Mouse (Mus musculus) liver, embryonic 14.5 days (tissue): ENCODE measurements at regions not wholly inside any gene's neighbourhood (a gene's known extent, or its start where the extent isn't known, plus 50 kb on each side); places are given as distances from the start of the nearest gene placed in this dataset.

Experiments
- ATAC-seq: fragments of 200-750 bp; cut with Nextera tagmentation; 2 replicates; pipeline ENCODE4 v1.8.0; 2017; ENCODE audit warnings: moderate number of reproducible peaks, mild to moderate bottlenecking, moderate library complexity; ENCODE audit not compliant: insufficient read depth
- DNase-seq, 3 experiments: peaks; one replicate each; pipeline ENCODE4 v3.0.0-alpha.2; 2012 to 2013; ENCODE audit warnings: low read depth in 3 of 3, low spot score in 3 of 3
- H3K27ac ChIP-seq: fragments of 300-500 bp; sonication (generic); 2 replicates; pipeline ENCODE4 v1.5.1; 2014; ENCODE audit warnings: moderate library complexity, mild to moderate bottlenecking, control low read depth, inconsistent platforms
- H3K27me3 ChIP-seq: fragments of 300-500 bp; sonication (generic); 2 replicates; pipeline ENCODE4 v1.6.1; 2014; ENCODE audit warnings: mild to moderate bottlenecking, low read length, moderate library complexity; ENCODE audit not compliant: control insufficient read depth, insufficient read depth
- H3K36me3 ChIP-seq: fragments of 300-500 bp; sonication (generic); replicated peaks from 2 replicates; pipeline ENCODE4 v1.6.1; 2014; ENCODE audit warnings: low read depth; ENCODE audit not compliant: control insufficient read depth, insufficient read depth
- H3K4me1 ChIP-seq, 2 experiments: fragments of 200-500 bp in 1 of 2; fragments of 300-500 bp in 1 of 2; sonication (generic) in 1 of 2; replicated peaks; 2 replicates each; pipeline ENCODE4 v1.6.1; 2012 to 2014; ENCODE audit warnings: antibody characterized with exemption in 1 of 2, inconsistent platforms in 1 of 2, low read length in 1 of 2; ENCODE audit not compliant: control insufficient read depth in 2 of 2, insufficient read depth in 2 of 2
- H3K4me2 ChIP-seq: fragments of 300-500 bp; sonication (generic); 2 replicates; pipeline ENCODE4 v1.6.1; 2014; ENCODE audit warnings: low read depth, mild to moderate bottlenecking, control low read depth, moderate library complexity
- H3K4me3 ChIP-seq, 2 experiments: fragments of 200-500 bp in 1 of 2; fragments of 300-500 bp in 1 of 2; sonication (generic) in 1 of 2; 2 replicates each; pipeline ENCODE4 v1.5.1; 2012 to 2014; ENCODE audit warnings: low read depth in 2 of 2, low read length in 2 of 2, mild to moderate bottlenecking in 2 of 2, control low read depth in 1 of 2, inconsistent platforms in 1 of 2, moderate library complexity in 1 of 2; ENCODE audit not compliant: insufficient read depth in 1 of 2
- H3K9ac ChIP-seq: fragments of 300-500 bp; sonication (generic); replicated peaks from 2 replicates; pipeline ENCODE4 v1.6.1; 2014; ENCODE audit warnings: mild to moderate bottlenecking, control low read depth, moderate library complexity
- H3K9me3 ChIP-seq: fragments of 300-500 bp; sonication (generic); 2 replicates; pipeline ENCODE4 v1.6.1; 2016; ENCODE audit warnings: low read length, mixed read lengths; ENCODE audit not compliant: control insufficient read depth
- CTCF ChIP-seq: IDR thresholded peaks from 2 replicates; pipeline ENCODE4 v1.5.1; 2016; ENCODE audit warnings: antibody characterized with exemption, low read depth, control low read depth
- EP300 ChIP-seq: IDR thresholded peaks from 2 replicates; pipeline ENCODE4 v1.6.1; 2016; ENCODE audit warnings: antibody characterized with exemption, low read depth
- WGBS: fragments of 180-500 bp; shearing (Covaris S2); extraction: QIAGEN DNeasy Blood & Tissue Kit; methylation state at CpG from one replicate; pipeline ENCODE4 v1.1.7; 2014; ENCODE audit not compliant: insufficient replicate concordance; 5-methylcytosine and 5-hydroxymethylcytosine counted together

DNA sequence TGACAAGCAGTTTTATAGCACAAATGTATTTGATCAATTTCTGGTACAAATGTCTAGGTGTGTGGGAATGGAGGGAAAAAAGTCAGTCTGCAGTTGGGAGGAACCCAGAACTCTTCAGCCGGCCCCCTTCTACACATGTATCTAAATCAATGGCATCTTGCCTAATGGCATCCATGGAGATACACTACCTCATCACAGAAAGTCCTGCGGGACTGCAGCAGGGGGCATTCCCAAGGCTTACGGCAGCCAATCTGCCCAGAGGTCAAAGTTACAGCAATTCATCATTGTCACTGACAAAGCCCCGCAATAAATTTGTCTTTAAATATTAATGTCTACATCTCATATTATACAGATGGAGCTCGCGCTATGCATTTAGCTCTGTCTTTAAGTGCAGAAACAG is 135.7 kb upstream of the Arhgap5 start:
- Histone ChIP-seq H3K4me3 (no peak overlapping the region), H3K9me3 (no peaks in the 10 kb centered on the region), H3K4me1 (no peaks in the 10 kb centered on the region), H3K27ac (no peak overlapping the region), H3K27me3 (no peaks in the 10 kb centered on the region), H3K9ac (no peak overlapping the region), H3K4me2 (no peak overlapping the region), H3K36me3 (no peaks in the 10 kb centered on the region)
- 73% methylated on average over 6 of the region's 6 CpGs for WGBS
- no peak for TF ChIP-seq EP300
- no peak for TF ChIP-seq CTCF
- DNase-seq (no peak), ATAC-seq (no peak)

DNA sequence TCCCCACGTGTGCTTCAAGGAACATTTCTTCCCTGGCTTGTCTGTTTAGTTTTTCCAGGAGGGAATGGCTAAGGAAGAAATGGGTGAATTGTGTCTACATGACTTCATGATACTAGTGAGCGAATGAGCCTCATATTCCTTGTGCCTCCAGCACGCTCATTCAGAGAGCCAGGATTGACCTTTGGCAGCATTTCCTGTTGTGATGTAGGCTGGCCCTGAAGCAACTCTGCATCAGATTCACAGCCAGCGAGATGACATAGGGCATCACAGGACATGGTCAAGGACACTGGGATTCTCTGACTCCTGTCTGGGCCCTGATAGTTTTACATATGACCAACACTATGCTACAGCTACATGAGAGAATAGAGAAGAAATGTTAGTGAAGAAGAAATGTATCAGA is 135.3 kb upstream of the Arhgap5 start:
- TF ChIP-seq EP300 = no peak
- WGBS = 45% methylated on average over 4 of the region's 4 CpGs
- Histone ChIP-seq H3K36me3 (no peaks in the 10 kb centered on the region), H3K4me3 (no peak overlapping the region), H3K4me2 (no peak overlapping the region), H3K27ac (no peak overlapping the region), H3K9ac (no peak overlapping the region), H3K27me3 (no peaks in the 10 kb centered on the region), H3K4me1 (no peaks in the 10 kb centered on the region), H3K9me3 (no peaks in the 10 kb centered on the region)
- ATAC-seq = no peak
- no peak for DNase-seq

DNA sequence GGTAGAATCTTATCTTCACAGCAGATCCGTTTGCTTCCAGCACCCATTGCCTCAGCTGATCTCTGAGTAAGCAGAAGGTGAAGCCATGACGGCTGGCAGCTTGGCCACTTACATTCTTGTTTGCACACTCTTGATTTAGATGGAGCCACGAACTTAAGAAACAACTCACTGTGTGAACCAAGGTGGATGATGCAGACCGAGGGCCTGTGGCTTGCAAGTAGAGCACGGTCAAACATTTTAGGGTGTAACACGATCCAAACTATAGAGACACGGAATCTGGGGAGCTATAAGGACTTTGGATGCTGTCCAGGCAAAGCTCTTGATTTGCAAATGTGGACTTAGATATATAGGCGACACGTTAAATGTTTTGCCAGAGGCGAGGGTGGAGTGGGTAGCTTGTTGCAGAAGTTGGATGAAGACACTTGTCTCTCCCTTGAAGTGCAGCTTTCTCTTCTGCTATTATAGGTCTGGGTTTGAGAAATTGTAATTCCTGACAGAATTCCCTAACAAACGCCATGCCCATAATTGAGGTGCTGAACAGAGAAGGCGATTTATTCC is 133.5 kb upstream of the Arhgap5 start:
- H3K4me2 ChIP-seq = no peak overlapping the region
- ATAC-seq (no peak), DNase-seq (no peak)
- WGBS = 67% methylated on average over 12 of the region's 12 CpGs
- no peak overlapping the region for H3K4me3 ChIP-seq
- no peak overlapping the region for H3K9ac ChIP-seq
- no peaks in the 10 kb centered on the region for H3K27me3 ChIP-seq
- H3K27ac ChIP-seq = no peak overlapping the region
- H3K9me3 ChIP-seq = no peaks in the 10 kb centered on the region
- no peaks in the 10 kb centered on the region for H3K36me3 ChIP-seq
- no peak for TF ChIP-seq EP300
- no peak for TF ChIP-seq CTCF
- H3K4me1 ChIP-seq = no peaks in the 10 kb centered on the region

DNA sequence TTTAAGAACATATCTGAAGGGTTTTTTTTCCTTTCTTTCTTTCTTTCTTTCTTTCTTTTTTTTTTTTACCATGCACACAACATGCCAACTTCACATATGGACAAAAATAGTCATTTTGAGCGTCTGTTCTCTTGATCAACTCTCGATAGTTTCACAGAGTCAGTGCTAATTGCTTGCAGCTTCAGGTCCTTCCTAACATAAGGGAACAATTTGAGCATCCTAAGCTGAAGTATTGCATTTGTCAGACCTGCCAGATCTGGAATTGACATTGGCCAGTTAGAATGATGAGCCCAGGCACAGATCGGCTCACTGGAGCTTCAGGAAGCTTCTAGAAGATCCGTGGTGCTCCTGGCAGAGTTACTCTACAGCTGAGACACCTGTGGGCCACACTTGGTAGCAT is 128.7 kb upstream of the Arhgap5 start:
- TF ChIP-seq EP300 = no peak
- TF ChIP-seq CTCF = no peak
- Histone ChIP-seq H3K4me1 (no peaks in the 10 kb centered on the region), H3K4me3 (no peak overlapping the region), H3K9ac (no peak overlapping the region), H3K4me2 (no peak overlapping the region), H3K27ac (no peak overlapping the region), H3K36me3 (no peaks in the 10 kb centered on the region), H3K27me3 (no peaks in the 10 kb centered on the region), H3K9me3 (no peaks in the 10 kb centered on the region)
- DNase-seq (no peak), ATAC-seq (no peak)
- 73% methylated on average over 4 of the region's 4 CpGs for WGBS

DNA sequence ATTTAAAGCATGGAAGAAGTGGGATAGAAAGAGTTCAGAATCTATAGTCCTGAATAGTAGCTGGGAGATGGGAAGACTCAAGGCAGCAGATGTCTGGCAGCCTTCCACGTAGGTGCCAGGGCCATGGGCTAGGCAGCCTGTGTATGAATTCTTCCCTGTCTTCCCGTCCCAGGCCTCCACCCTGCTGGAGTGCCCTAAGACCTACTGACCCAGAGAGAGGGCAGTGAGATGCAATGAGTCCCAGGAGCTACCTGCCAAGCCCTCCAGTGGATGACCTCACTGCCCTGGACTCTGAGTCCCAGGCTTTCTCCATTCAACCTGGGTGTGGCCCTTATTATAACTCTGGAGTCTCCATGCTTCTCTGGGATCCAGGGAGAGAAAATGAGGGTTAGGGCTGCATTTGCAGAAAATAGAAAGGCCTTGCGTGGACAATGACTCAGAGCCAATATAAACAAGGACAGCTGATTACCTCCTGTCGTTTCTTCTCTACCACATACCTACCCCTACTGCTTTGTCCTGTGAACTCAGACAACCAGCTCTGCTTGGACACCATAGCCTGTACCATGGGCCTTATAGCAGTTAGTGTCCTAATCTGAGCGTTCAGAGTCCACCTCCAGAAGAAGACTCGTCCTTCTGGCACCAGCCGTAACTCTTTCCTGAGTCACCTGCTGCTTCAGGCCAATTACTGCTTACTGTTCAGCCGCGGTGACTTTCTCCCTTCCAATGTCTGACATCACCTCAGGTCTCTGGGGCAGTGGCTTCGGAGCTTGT is 126.9 kb upstream of the Arhgap5 start:
- ATAC-seq = no peak
- no peak overlapping the region for H3K27ac ChIP-seq

More for the DNA sequence above, 126.9 kb upstream of the Arhgap5 start:
- DNase-seq = no peak
- Histone ChIP-seq H3K4me2 (no peak overlapping the region), H3K4me1 (no peaks in the 10 kb centered on the region), H3K27me3 (no peaks in the 10 kb centered on the region), H3K4me3 (no peak overlapping the region), H3K9ac (no peak overlapping the region), H3K9me3 (no peaks in the 10 kb centered on the region), H3K36me3 (no peaks in the 10 kb centered on the region)
- TF ChIP-seq EP300 = no peak
- no peak for TF ChIP-seq CTCF
- WGBS = 61% methylated on average over 10 of the region's 10 CpGs
